Mouse (Mus musculus) kidney, adult 2 months (tissue): ENCODE measurements at regions not wholly inside any gene's neighbourhood (a gene's known extent, or its start where the extent isn't known, plus 50 kb on each side); places are given as distances from the start of the nearest gene placed in this dataset.

Experiments used
- CTCF ChIP-seq: fragments of 200-500 bp; conservative IDR thresholded peaks from 2 replicates; pipeline ENCODE4 v1.5.1; 2011; ENCODE audit warnings: low read depth, mild to moderate bottlenecking, control low read depth, low read length, moderate library complexity, mixed read lengths; ENCODE audit not compliant: insufficient read depth, insufficient read length
- POLR2A ChIP-seq: fragments of 200-500 bp; IDR thresholded peaks from one replicate; pipeline ENCODE4 v1.6.1; 2011; ENCODE audit warnings: low read depth, low read length, control low read depth

GRCm38 (mm10) chr9:116278862-116279261 is 103.7 kb upstream of the Tgfbr2 start:
- TF ChIP-seq POLR2A: no peak
- no peak for TF ChIP-seq CTCF
